Mouse (Mus musculus) retina, adult 2 months (tissue): ENCODE data around the gene Nptx1.

ENCODE experiments used
- DNase-seq: peaks from one replicate; pipeline ENCODE4 v3.0.0-alpha.2; 2012; ENCODE audit warnings: low read depth, low spot score

Nptx1 gene

GRCm38 (mm10) chr11:119550546-119551335 is 3.2 kb upstream of the Nptx1 start:
- no peak for DNase-seq

- DNase-seq = no peak
Measured at GRCm38 (mm10) chr11:119549371-119549811, 1.8 kb upstream of the Nptx1 start.

GRCm38 (mm10) chr11:119548741-119549370 is 1.3 kb upstream of the Nptx1 start:
- DNase-seq = no peak

GRCm38 (mm10) chr11:119547951-119548591 is 518 bp upstream of the Nptx1 start:
- no peak for DNase-seq

GRCm38 (mm10) chr11:119546496-119547182 is 914 bp downstream of the Nptx1 start:
- DNase-seq = no peak

- DNase-seq = no peak
Measured at GRCm38 (mm10) chr11:119545741-119546495, 1.6 kb downstream of the Nptx1 start.

GRCm38 (mm10) chr11:119545281-119545680 is 2.3 kb downstream of the Nptx1 start:
- no peak for DNase-seq

- no peak for DNase-seq
Measured at GRCm38 (mm10) chr11:119544518-119545105, 2.9 kb downstream of the Nptx1 start.

GRCm38 (mm10) chr11:119543816-119544517 is 3.6 kb downstream of the Nptx1 start:
- DNase-seq = no peak

GRCm38 (mm10) chr11:119542886-119543285 is 4.7 kb downstream of the Nptx1 start:
- no peak for DNase-seq

GRCm38 (mm10) chr11:119542371-119542770 is 5.2 kb downstream of the Nptx1 start:
- DNase-seq = no peak

- DNase-seq = no peak
Measured at GRCm38 (mm10) chr11:119541082-119541481, 6.5 kb downstream of the Nptx1 start.

- no peak for DNase-seq
Measured at GRCm38 (mm10) chr11:119540560-119540959, 7.0 kb downstream of the Nptx1 start.

- DNase-seq = no peak
Measured at GRCm38 (mm10) chr11:119539944-119540343, 7.6 kb downstream of the Nptx1 start.

GRCm38 (mm10) chr11:119533745-119534144 is 13.8 kb downstream of the Nptx1 start:
- DNase-seq = no peak

- DNase-seq = no peak
Measured at GRCm38 (mm10) chr11:119532460-119532859, 15.1 kb downstream of the Nptx1 start.

GRCm38 (mm10) chr11:119528930-119529329 is 18.6 kb downstream of the Nptx1 start:
- DNase-seq = no peak

- DNase-seq = no peak
Measured at GRCm38 (mm10) chr11:119526068-119526966, 21.2 kb downstream of the Nptx1 start.

- DNase-seq = peak; percentile 60
Measured at GRCm38 (mm10) chr11:119524545-119524949, 23.0 kb downstream of the Nptx1 start.
